ENCODE assay signal across 28 mouse cellular contexts in genomic region chr17:61837555-61837954, GRCm38 (mm10).
"Had no signal": no experiment of that assay in that cellular context is flagged by ENCODE, and none has a peak within 500 bp of the region (broad histone marks: within the 10 kb centered on the region; RNA-seq: fewer than 3 reads in every experiment).

No protein-coding gene starts in this region.

- DNase-seq: cerebellum, adult 2 months; cerebellum, adult 8-10 months; cerebellum, adult 9-10 months; cerebellum, adult 9-11 months; cerebellum, postnatal 10 days; cerebellum, postnatal 14 days; cerebellum, postnatal 25 days; cerebellum, postnatal 36 days; embryo, embryonic 11 days; forebrain, postnatal 0 days; gastrocnemius, adult 2 months; gastrocnemius, postnatal 10 days; gastrocnemius, postnatal 14 days; gastrocnemius, postnatal 25 days; gastrocnemius, postnatal 36 days; heart, adult 11 months; heart, adult 18-20 months had no signal

- ATAC-seq: forebrain, embryonic 13.5 days; forebrain, embryonic 14.5 days; forebrain, embryonic 15.5 days; forebrain, embryonic 16.5 days; forebrain, postnatal 0 days had no signal

- H3K9me3 ChIP-seq: embryonic facial prominence, embryonic 10.5 days; embryonic facial prominence, embryonic 12.5 days; embryonic facial prominence, embryonic 13.5 days; embryonic facial prominence, embryonic 15.5 days; forebrain, embryonic 10.5 days; forebrain, embryonic 12.5 days; forebrain, embryonic 13.5 days; forebrain, embryonic 15.5 days had no signal

- H3K27me3 ChIP-seq: embryonic facial prominence, embryonic 12.5 days; embryonic facial prominence, embryonic 13.5 days; embryonic facial prominence, embryonic 15.5 days; forebrain, embryonic 12.5 days; forebrain, embryonic 13.5 days; forebrain, embryonic 15.5 days had no signal

- H3K4me1 ChIP-seq: embryonic facial prominence, embryonic 10.5 days; embryonic facial prominence, embryonic 12.5 days; embryonic facial prominence, embryonic 13.5 days; embryonic facial prominence, embryonic 15.5 days; forebrain, embryonic 10.5 days; forebrain, embryonic 12.5 days; forebrain, embryonic 13.5 days; forebrain, embryonic 15.5 days had no signal

- H3K36me3 ChIP-seq: embryonic facial prominence, embryonic 10.5 days; embryonic facial prominence, embryonic 12.5 days; embryonic facial prominence, embryonic 13.5 days; embryonic facial prominence, embryonic 15.5 days; forebrain, embryonic 10.5 days; forebrain, embryonic 12.5 days; forebrain, embryonic 15.5 days had no signal

- H3K27ac ChIP-seq: embryonic facial prominence, embryonic 10.5 days; embryonic facial prominence, embryonic 12.5 days; embryonic facial prominence, embryonic 13.5 days; embryonic facial prominence, embryonic 15.5 days; forebrain, embryonic 10.5 days; forebrain, embryonic 12.5 days; forebrain, embryonic 13.5 days; forebrain, embryonic 15.5 days; gastrocnemius, adult 2 months had no signal

- H3K4me2 ChIP-seq: embryonic facial prominence, embryonic 12.5 days; embryonic facial prominence, embryonic 13.5 days; embryonic facial prominence, embryonic 15.5 days; forebrain, embryonic 12.5 days; forebrain, embryonic 13.5 days; forebrain, embryonic 15.5 days had no signal

- H3K9ac ChIP-seq: embryonic facial prominence, embryonic 12.5 days; embryonic facial prominence, embryonic 13.5 days; embryonic facial prominence, embryonic 15.5 days; forebrain, embryonic 12.5 days; forebrain, embryonic 13.5 days; forebrain, embryonic 15.5 days; forebrain, postnatal 0 days had no signal

- H3K4me3 ChIP-seq: embryonic facial prominence, embryonic 10.5 days; embryonic facial prominence, embryonic 12.5 days; embryonic facial prominence, embryonic 13.5 days; embryonic facial prominence, embryonic 15.5 days; erythroblast, embryonic 14.5 days; forebrain, embryonic 10.5 days; forebrain, embryonic 12.5 days; forebrain, embryonic 13.5 days; forebrain, embryonic 15.5 days; gastrocnemius, adult 2 months had no signal
